Mouse (Mus musculus): ENCODE measurements around the gene Mapkap1. TPM values are rescaled to one million over a fixed set of nuclear protein-coding genes. Genes with fewer than 3 reads are reported as not detected.

The Mapkap1 gene
- total RNA-seq, 2 experiments from 2014 or later: 55.1 to 69.0 TPM

DNA sequence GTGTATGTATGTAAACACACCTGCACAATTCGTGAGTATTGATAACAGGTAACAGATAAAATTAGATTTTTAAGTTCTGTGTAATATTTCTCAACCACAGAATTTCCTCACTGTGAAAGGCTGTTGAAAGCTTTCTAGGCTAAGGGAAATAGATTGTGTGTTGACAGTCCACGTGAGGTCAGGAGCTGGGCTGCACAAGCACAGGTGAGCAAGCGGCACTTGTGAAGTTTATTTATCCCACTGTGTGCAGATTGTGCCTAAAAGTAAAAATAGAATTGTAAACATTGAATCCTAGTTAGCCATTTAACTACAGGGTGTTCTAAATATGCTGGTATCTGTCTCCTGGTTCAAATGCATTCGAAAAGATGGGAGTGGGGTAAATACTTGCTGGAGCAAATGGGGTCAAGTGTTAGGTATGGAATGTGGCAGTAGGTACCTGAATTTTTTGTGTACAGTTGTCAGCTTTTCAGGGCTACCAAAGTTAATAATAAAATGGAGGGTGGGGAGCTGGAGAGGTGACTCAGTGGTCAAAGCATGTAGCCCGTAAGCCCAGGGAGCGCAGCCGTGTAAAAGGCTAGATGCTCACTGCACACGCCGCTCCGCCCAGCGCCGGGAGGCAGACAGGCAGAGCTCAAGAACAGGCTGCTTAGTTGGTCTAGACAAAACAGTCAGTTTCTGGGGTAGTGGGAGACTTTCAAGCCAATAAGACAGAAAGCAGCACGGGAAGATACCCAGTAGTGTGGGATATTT, 138.2 kb downstream of the Mapkap1 start:
- no peak for DNase-seq
- intact Hi-C loops (cut with DNase I): no loop called here
- Histone ChIP-seq H3K27ac (no peak overlapping the region), H3K4me3 (no peak overlapping the region)
- no peak for TF ChIP-seq CTCF (IDR thresholded peaks at IDR 0.05)

DNA sequence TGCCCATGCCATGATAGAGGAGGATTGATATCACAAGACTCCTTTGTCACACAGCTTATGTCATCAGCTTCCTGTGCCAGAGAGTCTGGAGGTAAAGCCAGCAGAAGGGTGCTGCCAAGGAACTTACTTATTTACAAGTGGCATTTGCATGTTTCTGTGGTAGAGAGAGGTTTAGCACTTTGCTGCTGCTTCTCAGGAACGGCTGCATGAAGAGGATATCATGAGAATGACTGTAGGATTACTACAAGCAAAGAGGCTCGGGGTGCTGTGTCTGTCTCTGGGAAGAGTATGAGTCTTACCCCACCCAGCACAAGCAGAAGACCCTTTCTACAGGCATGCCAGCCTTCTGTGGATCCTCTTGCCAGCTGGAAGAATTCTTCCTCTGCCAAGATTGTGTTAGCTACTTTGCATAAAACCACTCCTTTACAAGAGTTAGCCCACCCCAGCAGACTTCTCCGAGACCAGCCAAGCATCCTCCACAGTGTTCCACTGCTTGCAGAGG, 139.7 kb downstream of the Mapkap1 start:
- no peak for TF ChIP-seq CTCF (IDR thresholded peaks at IDR 0.05)
- Histone ChIP-seq H3K27ac (no peak overlapping the region), H3K4me3 (no peak overlapping the region)
- no peak for DNase-seq
- intact Hi-C loops (cut with DNase I): no loop called here

DNA sequence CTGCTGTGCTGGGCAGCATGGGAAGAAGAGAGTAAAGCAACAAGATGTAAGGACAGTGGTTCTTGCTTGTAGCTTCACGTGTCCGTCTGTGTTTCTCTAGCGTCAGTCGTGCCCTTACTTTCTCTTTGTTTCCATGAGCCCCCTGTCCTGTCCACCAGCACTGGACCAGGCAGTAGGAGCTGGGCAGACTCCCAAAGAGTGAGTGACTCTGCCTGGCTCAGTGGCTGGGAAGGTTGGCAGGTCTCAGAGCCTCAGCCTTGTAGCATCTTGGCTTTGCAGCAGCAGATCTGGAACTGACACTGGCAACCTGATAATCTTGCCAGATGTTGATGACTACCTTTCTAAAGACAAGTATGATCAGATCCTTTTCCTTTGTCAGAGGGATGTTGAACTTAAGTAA, 140.9 kb downstream of the Mapkap1 start:
- no peak for TF ChIP-seq CTCF (IDR thresholded peaks at IDR 0.05)
- intact Hi-C loops (cut with DNase I): no loop called here
- Histone ChIP-seq H3K27ac (no peak overlapping the region), H3K4me3 (no peak overlapping the region)
- peak; percentile 33 for DNase-seq

DNA sequence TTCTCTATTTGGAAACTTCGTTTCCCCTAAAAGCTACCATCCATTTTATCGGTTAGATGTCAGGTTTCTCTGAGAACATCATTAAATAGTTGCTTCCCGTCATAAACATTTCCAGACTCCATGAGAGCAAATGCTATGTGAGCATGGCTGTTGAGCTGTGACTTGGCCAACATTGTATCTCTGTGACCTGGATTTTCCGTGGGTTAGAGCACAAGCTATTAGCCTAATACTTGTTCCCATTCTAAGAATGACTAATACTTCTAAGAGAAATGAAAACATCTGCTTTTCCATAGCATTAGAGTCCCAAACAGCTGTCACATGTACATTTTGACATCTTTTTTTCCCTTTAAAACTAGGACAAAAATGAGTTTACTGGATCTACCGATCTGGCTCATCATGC, 142.4 kb downstream of the Mapkap1 start:
- TF ChIP-seq CTCF (IDR thresholded peaks at IDR 0.05): no peak
- no peak overlapping the region for H3K4me3 ChIP-seq
- intact Hi-C loops (cut with DNase I): no loop called here
- DNase-seq: no peak
- no peak overlapping the region for H3K27ac ChIP-seq

DNA sequence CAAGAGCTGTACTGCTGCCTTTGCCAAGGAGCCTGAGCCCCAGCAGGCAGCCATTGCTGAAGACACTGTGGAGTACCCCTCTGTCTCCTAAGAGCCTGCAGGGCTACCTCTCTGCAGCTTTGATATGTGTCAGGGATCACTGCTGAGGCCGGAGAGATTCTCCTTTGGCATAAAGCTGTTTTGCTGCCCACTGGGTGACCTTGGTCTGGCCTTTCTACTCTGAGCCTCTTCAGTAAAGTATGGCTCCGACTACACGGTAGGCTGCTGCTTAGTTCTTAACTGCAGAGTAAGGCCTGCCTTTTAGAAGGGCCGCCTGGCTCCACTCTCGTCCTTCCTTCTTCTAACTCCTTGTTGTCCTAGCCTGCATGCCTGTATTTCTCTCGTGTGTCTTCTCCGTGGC, 142.9 kb downstream of the Mapkap1 start:
- no peak for TF ChIP-seq CTCF (IDR thresholded peaks at IDR 0.05)
- no peak for DNase-seq
- no peak overlapping the region for H3K4me3 ChIP-seq
- intact Hi-C loops (cut with DNase I): no loop called here
- H3K27ac ChIP-seq: no peak overlapping the region

DNA sequence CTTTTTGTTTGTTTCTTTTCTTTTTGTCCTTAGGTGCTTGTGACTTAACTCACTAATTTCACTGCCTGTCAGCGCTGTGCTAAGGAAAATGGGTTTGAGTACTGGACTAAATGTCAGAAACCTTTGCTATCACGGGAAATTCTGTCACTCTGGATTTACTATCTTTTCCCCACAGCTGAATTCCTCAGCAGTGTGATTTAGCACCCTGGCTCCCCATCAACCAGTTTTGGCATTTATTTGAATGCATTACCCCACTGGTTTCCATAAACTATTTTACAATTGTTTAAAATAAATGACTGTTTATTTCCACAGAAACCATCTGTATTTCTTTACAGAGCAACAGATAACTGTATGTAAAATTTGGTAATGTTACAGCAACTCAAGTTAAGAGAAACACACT, 146.2 kb downstream of the Mapkap1 start:
- H3K4me3 ChIP-seq: no peak overlapping the region
- no peak for DNase-seq
- intact Hi-C loops (cut with DNase I): no loop called here
- H3K27ac ChIP-seq: no peak overlapping the region
- TF ChIP-seq CTCF (IDR thresholded peaks at IDR 0.05): no peak

DNA sequence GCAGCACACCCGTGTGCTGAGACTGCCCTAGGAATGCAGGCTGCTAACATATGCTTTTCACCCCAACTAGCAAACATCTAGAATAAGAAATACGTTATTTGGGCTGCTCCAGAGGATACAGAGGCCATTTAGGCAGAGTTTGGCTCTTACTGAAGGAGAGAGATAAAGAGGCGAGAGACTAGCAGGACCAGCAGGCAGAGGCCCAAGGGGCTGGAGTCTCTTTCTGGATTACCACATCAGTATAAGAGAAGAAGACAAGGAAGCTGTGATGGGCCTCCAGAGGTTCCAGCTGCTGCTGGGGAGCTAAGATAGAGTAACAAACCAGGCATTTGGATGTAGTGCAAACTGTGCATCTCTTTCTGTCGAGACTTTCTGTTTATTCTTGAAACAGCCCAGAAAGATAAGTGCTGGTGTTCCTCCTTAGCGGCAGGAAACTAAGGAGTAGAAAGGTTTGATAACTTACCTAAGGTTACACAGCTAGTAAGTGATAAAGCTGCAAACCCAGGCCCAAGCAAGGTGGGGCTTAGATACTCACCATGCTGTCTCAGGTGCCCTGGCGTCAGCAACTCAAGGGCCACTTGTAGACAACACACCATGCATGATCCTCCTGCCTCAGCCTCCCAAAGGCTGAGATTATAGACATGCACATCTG, 147.1 kb downstream of the Mapkap1 start:
- DNase-seq: no peak
- no peak for TF ChIP-seq CTCF (IDR thresholded peaks at IDR 0.05)
- no peak overlapping the region for H3K4me3 ChIP-seq
- intact Hi-C loops (cut with DNase I): no loop called here
- H3K27ac ChIP-seq: no peak overlapping the region

DNA sequence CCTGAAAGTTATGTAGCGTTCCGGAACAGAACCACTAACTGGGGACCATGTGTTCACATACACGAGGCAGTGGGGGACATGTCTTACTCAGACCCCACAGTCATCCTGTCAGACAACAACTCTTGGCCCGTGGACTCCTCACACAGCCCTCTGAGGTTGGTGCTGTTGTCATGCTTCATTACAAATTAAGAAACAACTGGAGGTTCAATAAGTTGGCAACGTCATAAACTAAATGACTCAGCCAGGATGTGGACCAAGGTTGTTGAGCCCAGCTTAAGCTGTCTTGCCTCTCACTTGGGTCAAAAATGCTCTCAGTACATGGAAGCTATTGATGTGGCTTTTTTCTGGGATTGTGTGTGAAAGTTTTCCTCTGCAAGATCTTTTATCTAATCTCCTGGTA, 153.6 kb downstream of the Mapkap1 start:
- no peak overlapping the region for H3K27ac ChIP-seq
- TF ChIP-seq CTCF (IDR thresholded peaks at IDR 0.05): no peak
- DNase-seq: no peak
- H3K4me3 ChIP-seq: no peak overlapping the region
- intact Hi-C loops (cut with DNase I): no loop called here

DNA sequence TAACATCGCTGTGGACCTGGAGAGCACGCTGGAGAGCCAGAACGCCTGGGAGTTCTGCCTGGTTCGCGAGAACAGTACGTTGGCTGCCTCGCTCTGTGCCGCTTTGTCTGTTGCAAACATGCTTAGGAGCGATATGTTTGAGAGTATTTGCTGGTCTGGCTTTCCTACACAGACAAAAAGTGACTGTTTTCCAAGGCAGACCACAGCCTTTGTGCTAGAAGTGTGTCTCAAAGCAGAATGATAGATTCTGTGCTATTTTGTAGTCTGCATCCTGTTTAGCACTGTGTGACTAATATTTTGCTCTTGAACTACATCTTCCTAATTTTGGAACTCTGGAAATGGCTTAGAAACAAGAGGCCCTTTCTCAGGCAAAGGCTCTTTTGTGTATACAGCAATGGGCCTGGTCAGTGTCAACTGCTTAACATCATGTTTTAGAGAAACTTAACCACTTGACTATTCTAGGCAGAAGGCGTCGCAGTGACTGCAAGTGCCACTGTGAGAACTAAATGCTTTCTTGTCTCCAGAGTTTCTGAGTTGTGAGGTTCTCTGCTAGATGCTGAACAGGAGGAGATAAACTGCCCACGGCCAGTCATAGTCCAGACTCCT, 156.6 kb downstream of the Mapkap1 start:
- no peak for DNase-seq
- no peak for TF ChIP-seq CTCF (IDR thresholded peaks at IDR 0.05)
- H3K27ac ChIP-seq: no peak overlapping the region
- H3K4me3 ChIP-seq: no peak overlapping the region
- intact Hi-C loops (cut with DNase I): no loop called here

DNA sequence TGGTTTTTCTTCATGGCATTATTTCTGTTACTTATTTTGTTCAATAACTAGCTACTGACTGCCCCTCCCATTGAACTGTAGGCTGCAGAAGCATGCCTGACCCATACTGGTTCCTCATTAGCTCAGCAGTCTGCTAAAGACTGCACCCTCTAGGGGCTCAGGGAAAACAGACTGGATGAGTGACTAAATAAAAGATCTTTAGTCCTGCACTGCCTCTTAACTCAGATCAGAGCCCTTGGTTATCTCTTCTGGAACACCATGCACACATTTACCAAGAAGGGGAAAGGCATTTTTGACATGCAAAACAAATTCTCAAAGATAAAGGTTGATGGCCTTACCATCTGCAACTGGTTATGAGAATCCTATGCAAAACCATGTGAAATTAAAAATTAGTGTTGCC, 157.3 kb downstream of the Mapkap1 start:
- intact Hi-C loops (cut with DNase I): no loop called here
- no peak overlapping the region for H3K27ac ChIP-seq

DNA sequence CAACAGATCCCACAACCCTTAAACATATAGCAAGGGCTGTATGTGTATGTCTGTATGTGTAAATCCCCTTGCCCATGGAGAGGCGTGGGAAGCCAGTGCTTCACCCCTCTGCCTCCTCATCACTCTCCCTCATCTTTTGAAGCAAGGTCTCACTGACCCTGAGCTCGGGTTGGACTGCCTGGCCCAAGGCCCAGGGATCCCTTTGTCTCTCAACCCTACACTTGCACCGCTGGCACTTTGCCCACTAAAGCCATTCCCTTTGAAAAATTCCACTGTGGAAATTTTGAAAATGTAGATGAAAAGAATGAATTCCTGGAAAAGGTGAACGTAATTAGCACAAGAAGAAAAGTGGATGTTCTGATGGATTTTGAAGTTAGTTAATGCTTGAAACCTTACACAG, 159.6 kb downstream of the Mapkap1 start:
- no peak for DNase-seq
- TF ChIP-seq CTCF (IDR thresholded peaks at IDR 0.05): no peak
- no peak overlapping the region for H3K27ac ChIP-seq
- intact Hi-C loops (cut with DNase I): no loop called here
- H3K4me3 ChIP-seq: no peak overlapping the region

More for the DNA sequence above, 157.3 kb downstream of the Mapkap1 start:
- DNase-seq: no peak
- no peak for TF ChIP-seq CTCF (IDR thresholded peaks at IDR 0.05)
- no peak overlapping the region for H3K4me3 ChIP-seq

DNA sequence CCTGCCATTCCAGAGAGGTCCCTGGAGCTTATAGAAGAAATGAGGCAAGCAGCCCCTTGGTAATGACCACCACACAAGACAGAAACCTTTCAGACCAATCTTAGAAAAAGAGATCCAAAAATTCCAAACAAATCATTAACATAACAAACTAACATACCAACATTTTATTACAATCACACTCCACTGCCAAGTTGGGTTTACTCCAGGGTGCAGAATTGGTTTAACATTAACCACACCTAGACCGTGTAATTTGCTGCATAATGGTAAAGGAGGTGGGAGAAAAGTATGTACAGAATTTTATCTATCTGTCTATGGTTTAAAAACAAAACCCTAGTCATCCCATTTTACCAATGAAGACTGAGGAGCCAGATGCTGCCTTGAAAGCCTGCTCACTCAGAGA, 160.0 kb downstream of the Mapkap1 start:
- no peak for TF ChIP-seq CTCF (IDR thresholded peaks at IDR 0.05)
- DNase-seq: no peak
- intact Hi-C loops (cut with DNase I): no loop called here

DNA sequence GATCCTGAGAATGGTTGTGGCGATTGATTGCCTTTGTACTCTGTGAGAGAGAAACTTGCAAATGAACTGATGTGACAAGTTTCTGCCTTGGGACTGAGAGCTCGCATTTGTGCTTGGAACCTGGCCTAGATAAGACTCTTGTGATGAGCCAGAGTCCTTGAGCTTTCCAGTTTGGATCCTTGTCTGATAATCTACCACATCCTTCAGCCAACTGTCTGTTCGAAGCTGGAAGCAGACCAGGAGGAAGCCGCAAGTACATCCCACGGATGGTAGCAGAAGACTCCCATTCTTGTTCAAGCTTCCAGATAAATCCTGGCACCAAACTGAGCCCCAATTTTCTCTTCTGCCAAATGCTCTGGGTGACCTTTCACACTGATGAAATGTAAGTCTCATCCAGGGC, 162.6 kb downstream of the Mapkap1 start:
- intact Hi-C loops (cut with DNase I): no loop called here
- peak; percentile 42 for DNase-seq
- TF ChIP-seq CTCF (IDR thresholded peaks at IDR 0.05): no peak
- H3K4me3 ChIP-seq: no peak overlapping the region
- H3K27ac ChIP-seq: no peak overlapping the region

More for the DNA sequence above, 160.0 kb downstream of the Mapkap1 start:
- Histone ChIP-seq H3K27ac (no peak overlapping the region), H3K4me3 (no peak overlapping the region)

Measured in gastrocnemius, adult 2 months (tissue).